Mouse (Mus musculus) cerebellum, adult 18-20 months (tissue): ENCODE results near the gene Rabep2.
A peak's percentile ranks its signal among the peaks of the same experiment; 100 is the strongest.
"Not testable (repeated sequence)": the region's sequence is repeated elsewhere in the genome, so short reads cannot be mapped to it uniquely, and the experiment has no call there.

Experiments used
- DNase-seq, 2 experiments: peaks; one replicate each; pipeline ENCODE4 v3.0.0; 2021

Rabep2 gene

GRCm38 (mm10) chr7:126428631-126429502 lies at the start of gene Rabep2:
Gene Rabep2, plus strand, starts transcription at chr7:126428759.
- DNase-seq, result peak; percentile 95 to 99

GRCm38 (mm10) chr7:126383565-126383964 lies 45.0 kb upstream of the Rabep2 start:
- DNase-seq, result no peak

GRCm38 (mm10) chr7:126388185-126388584 lies 40.4 kb upstream of the Rabep2 start:
- DNase-seq, result no peak

- not testable (repeated sequence) for DNase-seq
These were observed 36.3 kb upstream of the Rabep2 start for GRCm38 (mm10) chr7:126392086-126392884.

GRCm38 (mm10) chr7:126396298-126397119 lies 32.0 kb upstream of the Rabep2 start, which contains the start of gene Nfatc2ip:
Gene Nfatc2ip, minus strand, starts transcription at chr7:126396737.
- DNase-seq, result peak; percentile 96 to 98

GRCm38 (mm10) chr7:126397221-126397620 lies 31.3 kb upstream of the Rabep2 start:
- DNase-seq, result no peak

GRCm38 (mm10) chr7:126397822-126398221 lies 30.7 kb upstream of the Rabep2 start:
- DNase-seq, result no peak

- peak; percentile 85 to 86 for DNase-seq
These were observed 29.0 kb upstream of the Rabep2 start for GRCm38 (mm10) chr7:126399548-126399947.

GRCm38 (mm10) chr7:126402518-126402917 lies 26.0 kb upstream of the Rabep2 start:
- DNase-seq, result not testable (repeated sequence)

- DNase-seq, result no peak
These were observed 19.9 kb upstream of the Rabep2 start for GRCm38 (mm10) chr7:126408686-126409085.

GRCm38 (mm10) chr7:126411061-126411460 lies 17.5 kb upstream of the Rabep2 start:
- no peak for DNase-seq

- DNase-seq, result no peak
These were observed 13.8 kb upstream of the Rabep2 start, which contains the start of gene Cd19 for GRCm38 (mm10) chr7:126414725-126415124. Gene Cd19, minus strand, starts transcription at chr7:126414889.

GRCm38 (mm10) chr7:126416615-126417014 lies 11.9 kb upstream of the Rabep2 start:
- no peak for DNase-seq

- DNase-seq, result no peak
These were observed 11.5 kb upstream of the Rabep2 start for GRCm38 (mm10) chr7:126417045-126417444.

- DNase-seq, result no peak
These were observed 11.0 kb upstream of the Rabep2 start for GRCm38 (mm10) chr7:126417606-126418005.

GRCm38 (mm10) chr7:126418496-126418895 lies 10.1 kb upstream of the Rabep2 start:
- DNase-seq, result no peak

- no peak for DNase-seq
These were observed 6.8 kb upstream of the Rabep2 start for GRCm38 (mm10) chr7:126421756-126422155.

GRCm38 (mm10) chr7:126424161-126424560 lies 4.4 kb upstream of the Rabep2 start:
- DNase-seq, result no peak

GRCm38 (mm10) chr7:126427323-126427860 lies 1.2 kb upstream of the Rabep2 start:
- DNase-seq, result no peak

- DNase-seq, result peak in 1 of 2 experiments; percentile 7
These were observed 405 bp upstream of the Rabep2 start for GRCm38 (mm10) chr7:126428154-126428553.

- no peak for DNase-seq
These were observed 942 bp downstream of the Rabep2 start for GRCm38 (mm10) chr7:126429503-126429898.

- no peak for DNase-seq
These were observed 1.6 kb downstream of the Rabep2 start for GRCm38 (mm10) chr7:126430167-126430566.
